Mouse (Mus musculus): Measurements from ENCODE around the gene Limk2. TPM values are rescaled to one million over a fixed set of nuclear protein-coding genes. Genes with fewer than 3 reads are reported as not detected.

Gene Limk2
- total and polyA plus RNA-seq, 3 experiments = 21.3 to 40.2 (median 21.7) TPM

DNA sequence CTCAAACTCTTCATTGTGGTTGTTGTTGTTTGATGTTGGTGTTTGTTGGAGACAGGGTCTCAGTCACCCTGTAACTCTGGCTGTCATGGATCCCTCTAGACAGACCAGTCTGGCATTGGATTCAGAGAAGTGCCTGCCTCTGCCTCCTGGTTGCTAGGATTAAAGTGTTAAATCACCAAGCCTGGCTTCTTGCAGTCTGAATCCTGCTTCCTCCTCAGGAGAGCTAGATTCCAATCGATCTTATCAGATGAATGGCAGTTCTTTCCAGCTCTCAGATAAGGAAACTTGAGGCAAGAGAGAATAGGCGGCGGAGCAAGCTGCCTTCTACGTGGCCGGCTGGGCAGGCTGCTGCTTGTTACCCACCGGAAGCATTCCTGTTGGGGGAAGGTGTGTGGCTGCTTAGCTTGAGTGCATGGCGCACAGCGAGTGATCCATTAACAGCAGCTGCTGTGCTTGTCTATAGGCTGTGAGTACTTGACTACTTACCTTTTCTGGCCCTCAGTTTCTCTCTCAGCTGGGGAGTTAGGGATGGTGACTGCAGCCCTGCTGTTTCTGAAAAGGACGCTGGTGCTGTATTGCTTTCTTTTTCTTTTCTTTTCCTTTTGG is 74.2 kb downstream of the Limk2 start:
- no peak for DNase-seq

DNA sequence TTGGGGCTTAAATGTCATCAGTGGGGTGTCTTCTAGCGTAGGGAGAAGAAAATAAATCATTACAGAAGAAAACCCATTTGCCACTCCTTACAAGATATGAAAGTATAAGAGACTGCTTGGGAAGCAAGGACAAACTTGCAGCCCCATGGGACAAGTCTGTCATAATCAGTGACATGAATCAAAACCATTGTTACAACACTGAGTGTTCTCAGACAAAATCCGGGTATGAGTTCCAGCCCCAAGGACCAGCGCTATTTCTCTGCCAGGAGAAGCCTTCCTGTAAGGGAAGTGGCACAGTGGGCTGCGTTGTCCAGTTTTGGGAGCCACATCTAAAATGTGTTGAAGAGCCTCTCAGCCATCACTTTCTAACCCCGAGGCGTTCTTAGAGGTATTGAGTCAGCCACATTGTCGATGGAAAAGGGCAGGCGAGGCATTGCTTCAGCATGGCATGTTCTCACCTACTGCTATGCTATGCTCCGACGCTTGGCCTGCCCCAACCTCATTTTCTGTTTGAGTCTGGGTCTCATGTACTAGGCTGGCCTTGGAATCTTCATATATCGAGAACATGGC is 74.8 kb downstream of the Limk2 start:
- DNase-seq = peak; percentile 44

DNA sequence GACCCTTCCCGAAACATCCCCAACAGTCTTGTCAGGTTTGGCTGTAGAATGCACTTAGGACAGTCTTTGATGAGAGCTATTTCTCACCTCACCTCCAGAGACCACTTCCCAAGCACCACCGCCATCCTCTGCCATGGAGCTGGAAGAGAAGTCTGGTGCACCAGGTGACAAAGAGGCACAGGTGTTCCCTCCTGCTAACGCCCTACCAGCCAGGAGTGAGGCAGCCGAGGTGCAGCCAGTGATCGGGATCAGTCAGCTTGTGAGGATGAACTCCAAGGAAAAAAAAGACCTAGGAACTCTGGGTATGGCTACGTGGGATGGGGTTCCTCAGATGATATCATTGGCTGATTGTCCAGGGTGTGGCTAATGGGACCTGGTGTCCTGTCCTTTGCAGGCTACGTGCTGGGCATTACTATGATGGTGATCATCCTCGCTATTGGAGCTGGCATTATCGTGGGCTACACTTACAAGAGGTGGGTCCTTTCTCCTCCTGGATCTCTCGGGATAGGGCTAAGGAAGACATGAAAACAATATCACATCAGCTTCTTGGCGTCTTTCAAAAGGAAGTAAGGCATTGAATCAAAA is 75.8 kb downstream of the Limk2 start:
- no peak for DNase-seq

DNA sequence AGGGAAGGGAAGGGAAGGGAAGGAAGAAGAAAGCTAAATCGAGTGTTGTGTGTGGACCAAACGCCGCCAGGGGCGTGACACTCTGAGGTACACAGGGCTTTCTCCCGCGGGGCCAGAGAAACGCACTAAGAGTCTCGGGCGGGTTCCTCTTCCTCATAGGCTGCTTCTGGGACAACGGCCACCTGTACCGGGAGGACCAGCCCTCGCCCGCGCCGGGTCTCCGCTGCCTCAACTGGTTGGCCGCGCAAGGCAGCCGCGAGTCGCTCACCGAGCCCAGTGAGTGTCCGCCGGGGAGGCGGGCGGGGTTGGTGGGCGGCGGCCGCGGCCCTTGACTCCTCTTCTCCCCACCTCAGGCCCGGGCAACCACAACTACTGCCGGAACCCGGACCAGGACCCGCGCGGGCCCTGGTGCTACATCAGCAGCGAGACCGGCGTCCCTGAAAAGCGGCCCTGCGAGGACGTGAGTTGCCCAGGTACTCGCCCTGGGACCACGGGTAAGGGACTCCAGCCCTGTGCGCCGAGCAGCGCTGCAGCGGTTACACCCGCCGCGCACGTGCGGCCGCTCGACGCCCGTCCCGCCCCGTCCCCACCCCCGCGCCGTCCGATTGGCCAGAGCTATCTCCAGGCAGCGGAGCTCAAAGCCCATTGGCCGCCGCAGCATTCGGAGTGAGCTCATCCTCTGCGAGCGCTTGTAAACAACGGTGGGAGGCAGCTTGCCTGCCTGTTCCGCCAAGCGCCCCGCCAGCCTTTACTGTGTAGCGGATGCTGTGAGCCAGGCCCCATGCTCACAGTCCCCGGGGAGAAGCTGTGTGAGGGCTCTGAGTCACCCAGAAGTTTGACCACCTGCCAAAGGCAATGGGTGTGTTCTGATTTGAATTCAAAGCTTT is 77.0 kb downstream of the Limk2 start:
- DNase-seq = peak; percentile 96

DNA sequence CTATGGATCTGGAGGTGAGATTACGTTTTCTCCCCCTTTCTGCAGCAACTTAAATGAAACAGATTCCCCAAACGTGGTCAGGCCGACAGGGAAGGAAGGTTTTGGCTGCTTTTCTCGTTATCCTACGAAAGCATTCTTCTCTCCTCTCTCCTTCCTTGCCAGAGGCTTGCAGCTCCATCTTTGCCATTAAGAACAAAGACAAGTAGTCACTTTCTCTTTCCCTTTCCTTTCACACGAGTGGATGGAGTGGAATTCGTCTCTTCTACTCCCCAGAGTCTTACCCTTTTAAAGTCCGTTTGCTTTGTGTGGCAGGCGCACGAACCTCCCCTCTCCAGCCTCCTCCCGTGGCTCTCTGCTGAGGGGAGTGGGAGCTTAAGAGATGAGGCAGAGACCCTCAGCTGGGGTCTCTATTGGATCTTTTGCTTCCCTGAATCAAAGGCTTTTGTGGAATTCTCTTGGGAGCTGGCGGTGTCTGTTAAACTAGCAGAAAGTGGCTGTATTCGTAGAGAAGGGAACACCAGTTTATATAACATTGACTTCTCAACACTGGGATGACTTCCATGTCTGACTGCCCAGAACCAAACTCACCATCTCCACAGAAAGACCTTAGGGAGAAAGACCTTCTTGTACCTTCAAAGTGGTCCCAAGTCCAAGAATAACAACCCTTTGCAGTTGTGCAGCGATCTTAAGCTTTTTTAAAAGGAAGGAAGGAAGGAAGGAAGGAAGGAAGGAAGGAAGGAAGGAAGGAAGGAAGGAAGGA is 77.8 kb downstream of the Limk2 start:
- DNase-seq = no peak

DNA sequence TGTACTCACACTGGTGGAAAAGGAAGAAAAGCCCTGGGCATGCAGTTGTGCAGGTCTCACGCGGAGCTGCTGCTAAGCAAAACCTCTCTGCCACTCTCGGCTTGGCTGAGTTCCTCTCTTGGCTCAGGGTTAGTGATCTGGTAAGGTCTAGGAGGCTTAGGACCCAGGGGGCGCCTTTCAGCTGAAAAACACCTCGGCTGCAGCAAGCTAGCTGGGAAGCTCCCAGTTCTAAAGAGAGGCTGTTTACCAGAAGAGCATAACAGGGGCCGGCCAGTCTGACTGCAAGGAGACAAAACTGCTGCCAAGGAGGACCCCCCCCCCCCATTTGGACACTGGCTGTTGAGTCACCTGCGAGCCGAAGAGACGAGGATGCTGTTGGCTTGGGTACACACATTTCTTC is 78.4 kb downstream of the Limk2 start:
- peak; percentile 89 for DNase-seq

DNA sequence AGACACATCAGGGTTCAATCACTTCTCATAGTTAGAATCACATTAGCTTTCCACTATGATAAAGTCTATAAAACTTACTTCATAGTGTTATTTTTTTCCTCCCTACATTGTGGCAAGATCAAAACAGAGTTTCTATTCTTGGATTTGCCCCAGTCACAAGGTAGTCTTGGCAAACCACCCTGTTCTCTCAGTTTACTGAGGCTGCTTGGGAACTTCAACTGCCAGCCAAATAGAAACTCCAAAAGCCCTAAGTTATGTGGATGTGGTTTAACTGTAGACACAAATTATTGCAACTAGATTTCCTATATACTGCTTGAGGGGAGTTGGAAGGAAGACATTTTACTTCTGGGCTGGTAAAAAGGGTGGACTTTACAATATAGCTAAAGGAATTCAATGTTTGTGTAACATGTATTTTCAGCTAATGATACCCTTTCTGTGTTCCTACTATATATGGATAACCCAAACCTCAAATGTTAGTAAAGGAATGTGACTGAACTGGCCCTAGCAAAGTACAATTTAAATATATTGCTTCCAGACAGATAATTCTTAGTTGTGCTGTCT is 79.0 kb downstream of the Limk2 start, which contains the start of gene Pik3ip1:
Gene Pik3ip1 (plus strand): TSS at position 511 of the 561 bp plus-strand sequence.
- no peak for DNase-seq

DNA sequence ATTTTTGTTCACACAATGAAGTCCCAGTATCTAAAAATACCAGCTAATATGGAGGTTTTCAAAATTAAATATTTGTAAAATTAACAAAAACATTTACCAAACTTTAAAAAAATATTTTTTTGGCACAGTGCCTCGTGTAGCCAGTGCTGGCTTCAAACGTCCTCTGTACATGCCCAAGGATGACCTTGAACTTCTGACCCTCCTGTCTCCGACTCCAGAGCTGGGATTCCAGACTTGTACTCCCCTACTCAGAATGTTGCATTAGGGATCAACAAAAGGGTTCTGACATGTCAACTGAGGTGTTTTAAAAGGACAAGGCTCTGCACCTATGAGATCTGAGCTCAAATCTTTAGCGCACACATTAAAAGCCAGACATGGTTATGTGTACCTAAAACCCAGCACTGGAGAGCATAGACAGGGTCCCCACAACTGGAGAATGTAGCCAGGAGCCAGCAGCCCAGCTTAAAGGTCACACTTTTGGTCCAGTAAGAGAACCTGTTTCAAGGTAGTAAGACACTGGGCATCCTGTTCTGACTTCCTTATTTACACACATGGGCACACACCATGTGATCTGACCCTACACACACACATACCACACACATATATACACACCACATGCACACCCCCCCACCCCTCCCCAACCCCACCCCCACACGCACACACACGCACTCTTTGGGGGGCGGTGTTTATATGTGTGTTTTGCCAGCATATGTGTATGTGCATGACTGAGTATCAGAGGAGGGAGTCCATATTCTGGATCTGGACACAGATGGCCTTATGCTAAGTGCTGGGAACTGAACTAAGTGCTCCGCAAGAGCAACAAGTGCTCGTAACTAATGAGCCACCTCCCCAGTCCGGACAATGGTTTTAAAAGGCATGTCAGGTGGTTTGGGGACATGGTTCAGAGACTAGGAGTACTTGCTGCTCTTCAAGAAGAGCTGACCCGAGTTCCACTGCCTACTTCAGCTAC is 79.9 kb downstream of the Limk2 start:
- no peak for DNase-seq

DNA sequence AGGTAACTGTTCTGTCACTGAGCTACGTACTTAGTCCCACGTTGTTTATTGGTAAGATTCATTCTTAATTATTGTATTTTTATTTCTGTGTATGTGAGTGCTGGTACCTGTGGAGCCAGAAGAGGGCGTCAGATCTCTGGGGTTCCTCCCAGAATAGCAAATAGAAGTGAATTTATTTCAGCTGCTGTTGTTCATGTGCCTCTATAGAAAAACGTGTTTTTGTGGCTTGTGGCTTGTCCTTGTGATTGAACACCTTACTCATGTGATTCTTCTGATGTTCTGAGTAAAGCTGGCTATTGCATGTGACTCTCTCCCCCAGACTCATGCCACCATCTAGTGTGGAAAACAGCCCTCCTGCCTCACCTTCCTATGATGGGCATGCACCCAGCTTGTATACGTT is 80.7 kb downstream of the Limk2 start:
- no peak for DNase-seq

DNA sequence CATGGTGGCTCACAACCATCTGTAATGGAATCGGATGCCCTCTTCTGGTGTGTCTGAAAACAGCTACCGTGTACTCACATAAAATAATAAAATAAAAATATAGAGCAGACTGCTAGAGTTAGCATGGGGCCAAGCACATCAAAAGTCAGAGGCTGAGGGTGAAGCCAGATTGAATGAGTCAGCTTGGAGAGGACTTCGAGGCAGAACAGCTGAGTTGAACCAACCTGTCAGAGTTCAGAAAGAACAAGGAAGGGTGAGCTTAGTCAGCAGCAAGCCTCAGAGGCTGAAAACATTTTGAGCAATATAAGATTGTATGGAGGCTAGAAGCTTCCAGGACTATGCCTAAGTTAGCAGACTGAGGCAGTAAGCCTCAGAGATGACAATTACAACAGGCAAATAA is 90.7 kb downstream of the Limk2 start:
- DNase-seq = no peak

DNA sequence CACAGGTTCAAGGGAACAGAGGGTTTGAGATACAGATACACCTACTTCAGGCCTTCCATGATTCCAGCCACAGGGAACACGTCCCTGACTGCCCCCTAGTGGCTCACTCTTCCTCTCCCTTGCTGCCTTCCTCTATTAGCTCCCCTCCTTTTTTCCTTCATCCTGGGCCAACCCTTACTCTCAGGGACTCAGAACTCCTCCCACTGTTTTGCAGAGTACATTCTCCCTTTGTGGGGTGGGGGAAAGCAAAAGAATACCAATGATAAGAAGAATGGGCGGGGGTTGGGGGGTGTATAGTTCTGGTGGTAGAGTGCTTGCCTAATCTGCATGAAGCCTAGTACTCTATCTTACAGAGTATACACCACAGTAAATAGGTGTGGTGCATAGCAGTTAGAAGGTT is 94.8 kb downstream of the Limk2 start:
- peak; percentile 68 for DNase-seq

DNA sequence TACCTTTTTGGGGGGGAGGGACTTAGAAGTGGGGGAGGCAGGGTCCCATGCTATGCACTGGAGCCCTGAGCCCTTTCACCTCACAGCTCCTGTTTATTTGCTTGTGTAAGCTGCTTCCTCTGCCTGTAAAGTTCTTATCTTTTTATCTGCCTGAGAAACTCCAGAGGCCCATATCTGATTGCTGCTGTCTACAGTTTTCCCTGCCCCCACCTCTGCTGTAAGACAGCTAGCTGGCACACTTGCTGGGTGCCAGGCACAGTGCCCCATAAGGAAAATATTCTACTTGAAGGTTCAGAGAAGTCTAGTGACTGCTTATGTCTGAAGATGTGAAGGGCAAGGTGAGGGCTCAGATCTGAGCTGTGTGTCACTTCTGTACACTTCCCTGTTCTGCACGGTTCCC is 95.7 kb downstream of the Limk2 start:
- DNase-seq = no peak

DNA sequence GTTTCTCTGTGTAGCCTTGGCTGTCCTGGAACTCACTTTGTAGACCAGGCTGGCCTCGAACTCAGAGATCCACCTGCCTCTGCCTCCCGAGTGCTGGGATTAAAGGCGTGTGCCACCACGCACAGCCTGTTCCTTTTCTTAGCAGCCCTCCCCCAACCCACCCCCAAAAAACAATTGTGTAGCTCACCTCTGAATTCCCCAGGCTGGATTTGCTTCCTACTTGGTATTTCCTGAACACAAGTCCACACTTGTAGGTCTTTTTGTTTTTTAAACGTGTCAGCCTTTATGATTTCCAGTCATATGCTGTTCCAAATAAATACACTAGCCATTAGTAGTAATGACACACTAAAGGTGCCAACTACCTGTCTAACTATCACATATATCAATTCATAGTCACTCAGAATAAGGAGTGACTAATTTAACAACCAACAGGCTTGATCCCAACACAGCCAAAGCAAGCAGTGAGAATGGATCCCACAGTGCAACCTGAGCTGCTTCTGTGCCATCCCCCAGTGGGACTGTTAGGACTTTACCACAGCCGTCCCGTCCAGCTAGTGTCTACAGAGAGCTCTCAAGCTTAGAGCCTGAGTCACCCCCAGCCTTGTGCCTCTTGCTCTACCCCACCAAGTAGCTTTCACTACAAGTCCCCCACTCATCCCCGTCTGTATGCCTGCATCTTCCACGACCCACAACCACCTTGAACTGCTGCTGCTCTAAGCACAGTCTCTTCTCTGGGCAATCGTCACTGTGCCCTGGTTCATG is 97.2 kb downstream of the Limk2 start:
- no peak for DNase-seq

DNA sequence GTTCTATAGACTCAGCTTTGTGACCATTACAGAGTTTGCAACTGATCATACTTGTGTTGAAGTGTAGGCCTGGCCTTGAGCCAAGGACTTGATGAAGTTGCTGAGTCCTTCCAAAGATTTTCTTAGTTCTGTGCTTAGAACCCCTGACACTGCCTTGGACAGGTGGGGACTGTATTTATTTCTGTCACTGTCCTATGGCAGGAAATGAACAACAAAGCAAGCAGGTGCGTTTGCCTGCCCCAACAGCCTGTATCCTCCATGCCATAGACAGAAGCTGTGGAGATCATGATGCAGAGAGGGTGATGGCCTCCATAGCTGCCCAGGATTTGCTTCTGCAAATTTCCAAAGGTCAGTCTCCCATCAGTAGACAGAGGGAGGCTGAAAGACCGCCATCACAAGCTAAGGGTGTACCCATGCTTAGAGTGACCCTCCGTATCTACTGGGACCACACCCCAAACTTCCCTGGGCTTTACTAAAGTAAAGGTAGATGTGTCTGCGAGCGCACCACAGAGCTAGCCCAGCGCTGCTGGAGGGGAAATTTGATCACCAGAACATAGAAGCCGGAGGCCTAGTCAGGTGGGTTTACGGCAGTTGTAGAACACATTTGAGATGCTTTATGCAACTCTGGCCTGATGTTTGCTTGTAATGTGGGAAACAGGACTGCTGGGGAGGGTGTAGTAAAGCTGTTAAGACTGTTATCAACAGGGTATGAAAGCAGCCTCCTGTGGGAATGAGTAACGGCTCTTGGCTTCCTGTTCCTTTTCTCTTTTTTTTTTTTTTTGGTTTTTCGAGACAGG is 98.0 kb downstream of the Limk2 start:
- no peak for DNase-seq

DNA sequence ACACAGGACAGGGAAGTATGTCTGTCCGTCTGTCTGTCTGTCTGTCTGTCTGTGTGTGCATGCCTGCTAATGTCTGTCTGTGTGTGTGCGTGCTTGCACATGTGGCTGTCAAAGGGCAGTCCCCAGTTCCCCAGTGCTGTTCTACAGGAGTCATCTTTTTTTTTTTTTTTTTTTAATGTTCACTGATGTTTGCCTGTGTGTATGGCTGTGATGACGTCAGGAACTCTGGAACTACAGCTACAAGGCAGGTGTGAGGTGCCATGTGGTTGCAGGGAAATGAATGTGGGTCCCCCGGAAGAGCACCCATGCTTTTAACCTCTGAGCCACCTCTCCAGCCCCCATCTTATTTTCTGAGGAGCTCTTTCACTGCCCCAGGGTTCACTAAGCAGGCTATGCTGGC is 99.1 kb downstream of the Limk2 start:
- DNase-seq = no peak

DNA sequence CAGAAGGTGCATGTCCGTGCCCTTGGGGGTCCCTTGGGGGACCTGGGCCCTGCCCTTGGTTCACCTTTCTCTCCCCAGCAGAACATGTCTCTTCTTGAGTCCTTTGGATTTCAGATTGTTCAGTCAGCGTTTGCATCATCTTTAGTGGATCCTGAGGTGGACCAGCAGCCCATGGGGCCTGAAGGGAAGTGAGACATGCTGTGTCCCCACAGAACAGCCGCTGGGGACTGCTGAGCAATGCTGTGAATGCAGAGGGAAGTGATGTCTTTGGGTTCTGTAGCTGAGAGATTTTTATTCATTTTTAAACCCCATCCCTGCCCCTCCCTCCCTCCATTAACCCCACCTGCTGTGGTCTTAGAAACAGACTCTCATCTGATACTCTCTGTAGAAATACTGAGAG is 101.1 kb downstream of the Limk2 start:
- DNase-seq = no peak

DNA sequence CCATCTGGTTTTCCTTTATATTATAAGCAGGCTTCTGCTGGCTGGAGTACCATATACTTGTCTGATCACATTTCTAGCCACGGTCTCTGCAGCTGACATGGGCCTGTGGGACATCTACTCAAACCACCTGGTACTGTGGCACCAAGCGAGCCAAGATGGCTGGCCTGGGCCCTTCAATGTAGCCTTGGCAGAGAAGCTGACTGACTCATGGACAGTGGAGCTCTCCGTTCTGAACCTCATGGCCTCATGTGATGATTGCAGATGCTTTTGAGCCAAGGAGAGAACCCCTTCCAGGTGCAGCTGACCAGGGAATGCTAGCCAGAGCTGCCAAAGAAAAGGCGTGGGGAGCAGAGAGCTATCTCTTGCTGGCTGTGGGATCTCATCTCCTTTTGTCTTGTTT is 103.2 kb downstream of the Limk2 start:
- DNase-seq = no peak

DNA sequence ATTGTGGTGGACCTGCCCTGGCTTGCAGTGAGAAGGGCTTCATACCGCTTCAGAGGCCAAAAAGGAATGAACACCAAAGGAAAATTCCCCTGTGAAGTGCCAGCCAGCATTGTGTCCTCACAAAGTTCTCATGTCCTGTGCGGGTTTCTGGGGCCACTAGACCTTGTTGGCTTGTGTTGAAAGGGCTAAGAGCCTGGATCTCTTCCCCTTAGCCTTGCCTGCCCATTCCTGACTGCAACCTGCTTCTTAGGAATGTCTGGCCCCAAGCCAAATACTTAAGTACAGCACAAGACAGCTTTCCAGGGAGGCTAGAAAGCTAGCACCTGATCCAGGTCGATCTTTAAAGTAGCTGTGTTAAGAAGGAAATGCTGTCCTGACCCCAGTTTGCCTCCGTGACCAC is 106.2 kb downstream of the Limk2 start:
- DNase-seq = peak; percentile 19

DNA sequence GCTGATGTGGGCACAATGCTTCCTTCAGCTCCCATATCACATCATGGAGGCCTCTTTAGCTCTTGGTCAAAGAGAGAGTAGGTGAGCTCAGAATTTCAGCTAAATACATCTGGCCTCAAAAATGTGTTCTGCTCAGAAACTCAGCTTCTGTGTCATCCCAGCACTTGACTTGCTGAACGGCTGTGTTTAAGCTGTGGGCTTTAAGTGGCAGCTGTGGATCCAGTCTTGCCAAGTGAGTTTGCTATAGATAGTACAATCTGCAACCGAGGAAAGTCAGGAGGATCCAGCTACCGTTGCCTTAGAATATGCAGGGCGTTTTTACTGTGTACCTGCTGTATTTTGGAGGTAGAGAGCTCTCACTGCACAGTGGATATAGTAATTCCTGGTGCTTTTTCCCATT is 106.6 kb downstream of the Limk2 start:
- DNase-seq = no peak

All from adrenal gland, adult 2 months (tissue).